Mouse (Mus musculus) lung, postnatal 0 days (tissue): Measurements from ENCODE around the gene Cops9. TPM values are rescaled to one million over a fixed set of nuclear protein-coding genes. Genes with fewer than 3 reads are reported as not detected.

ENCODE experiments used
- ATAC-seq: fragments of 200-750 bp; cut with Nextera tagmentation; 2 replicates; pipeline ENCODE4 v1.8.0; 2017; ENCODE audit warnings: moderate library complexity
- DNase-seq: peaks from one replicate; pipeline ENCODE4 v3.0.0-alpha.2; 2016; ENCODE audit warnings: low spot score
- H3K27ac ChIP-seq: fragments of 300-500 bp; sonication (generic); 2 replicates; pipeline ENCODE4 v1.5.1; 2014; ENCODE audit warnings: antibody characterized with exemption, mild to moderate bottlenecking, low read length, mixed read lengths
- H3K27me3 ChIP-seq: fragments of 300-500 bp; sonication (generic); replicated peaks from 2 replicates; pipeline ENCODE4 v1.6.1; 2014; ENCODE audit warnings: low read length, mixed read lengths; ENCODE audit not compliant: insufficient read depth
- H3K36me3 ChIP-seq: fragments of 300-500 bp; sonication (generic); 2 replicates; pipeline ENCODE4 v1.6.1; 2014; ENCODE audit warnings: low read length, mixed read lengths; ENCODE audit not compliant: insufficient read depth
- H3K4me1 ChIP-seq: fragments of 300-500 bp; sonication (generic); 2 replicates; pipeline ENCODE4 v1.6.1; 2014; ENCODE audit warnings: antibody characterized with exemption, low read depth, low read length, mixed read lengths; ENCODE audit not compliant: insufficient read depth
- H3K4me2 ChIP-seq: fragments of 300-500 bp; sonication (generic); replicated peaks from 2 replicates; pipeline ENCODE4 v1.6.1; 2014; ENCODE audit warnings: low read depth, mild to moderate bottlenecking, low read length, moderate library complexity, mixed read lengths
- H3K4me3 ChIP-seq: fragments of 300-500 bp; sonication (generic); 2 replicates; pipeline ENCODE4 v1.5.1; 2014; ENCODE audit warnings: low read depth, low read length
- H3K9ac ChIP-seq: fragments of 300-500 bp; sonication (generic); replicated peaks from 2 replicates; pipeline ENCODE4 v1.6.1; 2014; ENCODE audit warnings: low read depth, mild to moderate bottlenecking
- H3K9me3 ChIP-seq: fragments of 300-500 bp; sonication (generic); 2 replicates; pipeline ENCODE4 v1.6.1; 2016; ENCODE audit warnings: low read length, mixed read lengths
- CTCF ChIP-seq: IDR thresholded peaks from 2 replicates; pipeline ENCODE4 v1.5.1; 2016; ENCODE audit warnings: antibody characterized with exemption, mild to moderate bottlenecking
- EP300 ChIP-seq: IDR thresholded peaks from 2 replicates; pipeline ENCODE4 v1.6.1; 2016; ENCODE audit warnings: antibody characterized with exemption, mild to moderate bottlenecking, control low read depth
- WGBS: fragments of 180-500 bp; shearing (Covaris S2); extraction: QIAGEN DNeasy Blood & Tissue Kit; methylation state at CpG from one replicate; pipeline ENCODE4 v1.1.7; 2014; 5-methylcytosine and 5-hydroxymethylcytosine counted together
- polyA plus RNA-seq: library from polyadenylated mRNA; unstranded; fragments of >200 nt; fragmentation: Nextera tagmentation; extraction: Ambion mirVana; gene quantifications from 2 replicates; pipeline ENCODE4 v1.2.1, GENCODE M21; 2015

Gene Cops9
- polyA plus RNA-seq, 1 experiment from 2014 or later, result 355 TPM

DNA sequence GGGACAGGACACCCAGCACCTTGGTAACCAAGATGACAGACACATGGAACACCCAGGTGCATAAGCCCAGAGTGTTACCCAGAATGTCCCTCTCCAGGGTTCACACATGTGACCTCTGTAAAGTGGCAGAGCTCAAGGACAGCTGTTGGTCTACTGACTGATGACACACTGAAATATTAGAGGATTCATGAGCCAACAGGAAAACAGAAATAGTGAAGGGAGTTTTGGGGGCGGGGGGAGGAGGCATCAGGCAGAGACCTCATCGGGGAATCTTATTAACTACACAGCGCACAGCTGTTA is 34.8 kb upstream of the Cops9 start:
- no peak overlapping the region for H3K4me3 ChIP-seq
- no peak overlapping the region for H3K9ac ChIP-seq
- TF ChIP-seq EP300, result no peak
- no peak for TF ChIP-seq CTCF
- 65% methylated on average over 3 of the region's 3 CpGs for WGBS
- no peaks in the 10 kb centered on the region for H3K9me3 ChIP-seq
- H3K27me3 ChIP-seq, result no peaks in the 10 kb centered on the region
- peak; percentile 48 for DNase-seq
- no peak overlapping the region for H3K27ac ChIP-seq
- ATAC-seq, result peak; percentile 65
- H3K4me1 ChIP-seq, result no peaks in the 10 kb centered on the region
- no peak overlapping the region for H3K4me2 ChIP-seq
- no peaks in the 10 kb centered on the region for H3K36me3 ChIP-seq

DNA sequence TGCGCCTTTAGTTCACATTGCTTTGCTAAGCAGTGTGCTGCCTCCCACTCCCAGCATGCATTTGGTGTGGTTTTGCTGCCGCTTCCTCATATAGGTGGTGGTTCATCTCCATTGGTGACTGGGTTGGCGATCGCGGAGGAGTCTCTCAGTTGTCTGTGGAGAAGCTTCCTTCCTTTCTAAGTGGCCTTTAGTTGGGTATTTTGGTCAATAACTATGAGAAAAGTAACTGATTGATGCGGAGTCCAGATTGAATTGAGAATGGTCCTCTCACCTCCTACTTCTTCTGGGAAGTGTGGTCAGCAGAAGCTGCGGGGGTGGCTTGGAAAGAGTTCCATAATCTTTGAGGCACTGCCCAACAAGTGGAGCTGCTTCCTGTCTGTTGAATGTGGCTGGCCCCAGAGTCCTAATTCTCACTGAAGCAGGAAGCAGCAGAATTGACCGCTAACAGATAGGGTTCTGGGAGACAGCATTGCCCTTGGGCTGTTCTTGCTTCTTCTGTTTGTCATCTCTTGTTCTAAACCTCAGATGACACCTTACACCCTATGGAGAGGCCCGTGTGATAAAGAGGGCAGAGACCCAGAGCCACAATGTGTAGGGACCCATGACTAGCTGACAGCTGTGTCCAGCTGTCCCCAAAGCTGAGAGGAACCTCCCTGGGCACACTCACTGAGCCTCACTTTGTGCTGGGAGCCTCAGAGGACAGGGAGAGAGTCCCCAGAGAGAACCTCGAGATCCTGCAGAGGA is 34.3 kb upstream of the Cops9 start:
- Histone ChIP-seq H3K4me1 (no peaks in the 10 kb centered on the region), H3K9ac (no peak overlapping the region), H3K36me3 (no peaks in the 10 kb centered on the region), H3K27ac (no peak overlapping the region), H3K4me2 (no peak overlapping the region), H3K27me3 (no peaks in the 10 kb centered on the region), H3K4me3 (no peak overlapping the region), H3K9me3 (no peaks in the 10 kb centered on the region)
- DNase-seq (peak; percentile 41), ATAC-seq (peak; percentile 74)
- no peak for TF ChIP-seq EP300
- no peak for TF ChIP-seq CTCF
- WGBS, result 61% methylated on average over 10 of the region's 10 CpGs

DNA sequence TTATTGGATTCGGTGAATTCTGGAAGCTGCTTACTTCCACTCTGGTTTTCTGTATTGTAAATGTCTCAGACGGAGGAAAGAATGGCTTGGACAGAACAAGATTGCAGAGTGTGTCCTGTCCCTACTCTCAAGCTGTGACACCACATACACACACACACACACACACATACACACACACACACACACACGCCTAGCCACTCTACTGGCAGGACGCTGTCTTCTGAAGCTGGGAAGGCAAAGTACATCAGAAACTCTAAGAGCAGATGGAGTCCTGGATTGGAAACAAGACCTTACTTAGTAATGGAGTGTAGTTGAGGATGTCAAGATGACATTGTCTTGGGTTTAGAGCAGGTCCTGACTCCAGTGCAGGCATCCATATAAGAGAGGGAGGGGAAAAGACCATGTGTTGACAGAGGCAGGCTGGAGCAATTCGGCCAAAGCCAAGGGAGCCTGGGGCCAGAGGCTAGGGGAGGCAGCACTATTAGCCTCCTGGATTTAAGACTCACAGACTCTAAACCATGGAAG is 31.5 kb upstream of the Cops9 start:
- no peak overlapping the region for H3K9ac ChIP-seq
- TF ChIP-seq CTCF (no peak), EP300 (no peak)
- H3K4me3 ChIP-seq, result no peak overlapping the region
- H3K4me2 ChIP-seq, result no peak overlapping the region
- 56% methylated on average over 5 of the region's 5 CpGs for WGBS
- no peak overlapping the region; the same call in 1 of the 2 replicates for H3K27ac ChIP-seq
- no peaks in the 10 kb centered on the region for H3K4me1 ChIP-seq
- ATAC-seq (peak; percentile 72), DNase-seq (peak; percentile 62)
- no peaks in the 10 kb centered on the region for H3K27me3 ChIP-seq
- H3K9me3 ChIP-seq, result no peaks in the 10 kb centered on the region
- H3K36me3 ChIP-seq, result no peaks in the 10 kb centered on the region

DNA sequence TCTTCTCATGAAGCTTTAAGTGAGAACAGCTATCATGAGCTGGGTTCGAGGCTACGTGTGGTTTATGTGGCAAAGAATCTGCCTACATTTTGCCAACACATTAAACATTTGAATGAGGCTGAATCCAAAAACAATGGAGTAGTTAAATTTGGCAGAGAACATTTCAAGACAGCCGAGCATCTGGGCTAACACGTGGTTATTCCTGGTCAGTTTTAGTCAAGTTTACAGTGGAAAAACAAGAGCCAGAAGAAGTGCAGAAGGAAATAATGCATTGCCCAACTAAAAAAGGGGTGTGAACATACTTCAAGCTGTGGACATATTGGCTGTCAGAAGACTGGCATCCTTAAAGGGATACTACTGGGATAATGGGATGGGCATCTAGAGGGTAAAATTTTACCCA is 29.5 kb upstream of the Cops9 start:
- Histone ChIP-seq H3K4me2 (no peak overlapping the region), H3K4me1 (no peaks in the 10 kb centered on the region), H3K36me3 (no peaks in the 10 kb centered on the region), H3K27ac (no peak overlapping the region), H3K9ac (no peak overlapping the region), H3K9me3 (no peaks in the 10 kb centered on the region), H3K27me3 (no peaks in the 10 kb centered on the region), H3K4me3 (no peak overlapping the region)
- DNase-seq (no peak), ATAC-seq (no peak)
- WGBS, result 73% methylated on average over 4 of the region's 4 CpGs
- no peak for TF ChIP-seq EP300
- TF ChIP-seq CTCF, result no peak

DNA sequence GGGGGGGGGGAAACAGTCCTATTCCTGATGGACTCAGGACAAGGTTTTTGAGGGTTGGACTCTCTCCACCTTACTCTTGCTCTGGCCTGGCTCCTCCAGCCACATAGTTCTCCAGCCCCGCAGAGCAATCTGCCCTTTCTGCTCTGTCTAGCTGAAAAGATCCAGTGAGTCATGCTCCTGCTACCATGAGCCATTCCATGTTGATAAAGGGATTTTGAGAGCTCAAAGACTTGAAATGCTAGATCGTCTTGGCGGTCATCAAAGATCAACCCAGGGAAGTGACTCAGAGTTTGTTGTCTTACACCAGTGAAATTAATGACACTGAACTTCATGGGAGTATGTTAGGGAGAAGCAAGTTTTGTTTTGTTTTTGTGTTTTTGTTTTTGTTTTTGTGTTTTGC is 27.6 kb upstream of the Cops9 start:
- TF ChIP-seq CTCF (no peak), EP300 (no peak)
- WGBS, result 82% methylated on average over 3 of the region's 3 CpGs

DNA sequence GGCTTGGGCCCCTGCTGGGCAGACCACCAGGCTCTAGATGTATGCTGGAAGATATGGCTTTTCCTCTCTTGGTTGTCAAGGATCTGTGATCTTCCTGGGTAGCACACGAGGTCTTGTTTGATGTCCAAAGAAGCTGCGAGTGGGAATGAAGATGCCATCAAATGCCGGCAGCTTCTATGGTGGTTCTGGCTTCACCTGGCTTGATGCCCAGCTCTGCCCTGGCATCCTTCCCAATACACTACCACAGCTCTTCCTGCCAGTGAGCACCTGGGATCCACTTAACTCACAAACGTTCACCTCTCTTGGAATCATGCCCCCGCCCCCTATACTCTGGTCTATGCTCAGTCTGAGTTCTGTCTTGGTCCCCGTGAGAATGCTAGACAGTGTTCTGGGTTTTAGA is 25.3 kb upstream of the Cops9 start:
- Histone ChIP-seq H3K27me3 (no peaks in the 10 kb centered on the region), H3K9ac (no peak overlapping the region), H3K4me2 (no peak overlapping the region), H3K27ac (no peak overlapping the region), H3K4me1 (no peaks in the 10 kb centered on the region), H3K9me3 (no peaks in the 10 kb centered on the region), H3K36me3 (no peaks in the 10 kb centered on the region), H3K4me3 (no peak overlapping the region)
- 50% methylated on average over 6 of the region's 6 CpGs for WGBS
- DNase-seq (no peak), ATAC-seq (no peak)
- TF ChIP-seq EP300 (no peak), CTCF (no peak)

More for the DNA sequence above, 27.6 kb upstream of the Cops9 start:
- ATAC-seq (no peak), DNase-seq (no peak)
- H3K4me2 ChIP-seq, result no peak overlapping the region
- no peak overlapping the region for H3K27ac ChIP-seq
- H3K36me3 ChIP-seq, result no peaks in the 10 kb centered on the region
- no peak overlapping the region for H3K9ac ChIP-seq
- H3K9me3 ChIP-seq, result no peaks in the 10 kb centered on the region
- H3K27me3 ChIP-seq, result no peaks in the 10 kb centered on the region
- H3K4me3 ChIP-seq, result no peak overlapping the region
- H3K4me1 ChIP-seq, result no peaks in the 10 kb centered on the region
